Mouse (Mus musculus) neural tube, embryonic 11.5 days (tissue): ENCODE results near the gene Sgcd. TPM values are rescaled to one million over a fixed set of nuclear protein-coding genes. Genes with fewer than 3 reads are reported as not detected.

Experiments used
- ATAC-seq: fragments of 200-750 bp; cut with Nextera tagmentation; 2 replicates; pipeline ENCODE4 v1.8.0; 2017; ENCODE audit warnings: moderate number of reproducible peaks, mild to moderate bottlenecking, moderate TSS enrichment, moderate library complexity; ENCODE audit not compliant: insufficient read depth, low FRiP score, low TSS enrichment
- DNase-seq: peaks from one replicate; pipeline ENCODE4 v3.0.0-alpha.2; 2015; ENCODE audit warnings: low spot score
- H3K27ac ChIP-seq: fragments of 300-500 bp; sonication (generic); 2 replicates; pipeline ENCODE4 v1.5.1; 2014; ENCODE audit warnings: low read depth, mild to moderate bottlenecking, low read length
- H3K27me3 ChIP-seq: fragments of 300-500 bp; sonication (generic); 2 replicates; pipeline ENCODE4 v1.6.1; 2014; ENCODE audit warnings: mild to moderate bottlenecking, low read length, mixed read lengths; ENCODE audit not compliant: control insufficient read depth, insufficient read depth
- H3K36me3 ChIP-seq: fragments of 300-500 bp; sonication (generic); 2 replicates; pipeline ENCODE4 v1.6.1; 2014; ENCODE audit warnings: mild to moderate bottlenecking, low read length, moderate library complexity, mixed read lengths; ENCODE audit not compliant: control insufficient read depth, insufficient read depth
- H3K4me1 ChIP-seq: fragments of 300-500 bp; sonication (generic); 2 replicates; pipeline ENCODE4 v1.6.1; 2014; ENCODE audit warnings: low read length, mixed read lengths; ENCODE audit not compliant: control insufficient read depth, insufficient read depth
- H3K4me2 ChIP-seq: fragments of 300-500 bp; sonication (generic); 2 replicates; pipeline ENCODE4 v1.6.1; 2014; ENCODE audit warnings: low read depth, mild to moderate bottlenecking, moderate library complexity
- H3K4me3 ChIP-seq: fragments of 300-500 bp; sonication (generic); 2 replicates; pipeline ENCODE4 v1.5.1; 2014; ENCODE audit warnings: low read depth, low read length
- H3K9ac ChIP-seq: fragments of 300-500 bp; sonication (generic); 2 replicates; pipeline ENCODE4 v1.6.1; 2014; ENCODE audit warnings: mild to moderate bottlenecking, low read length
- H3K9me3 ChIP-seq: fragments of 300-500 bp; sonication (generic); 2 replicates; pipeline ENCODE4 v1.6.1; 2016; ENCODE audit warnings: low read length; ENCODE audit not compliant: control insufficient read depth
- WGBS: fragments of 180-500 bp; shearing (Covaris S2); extraction: QIAGEN DNeasy Blood & Tissue Kit; methylation state at CpG from one replicate; pipeline ENCODE4 v1.1.7; 2014; 5-methylcytosine and 5-hydroxymethylcytosine counted together
- polyA plus RNA-seq: library from polyadenylated mRNA; unstranded; fragments of >200 nt; fragmentation: Nextera tagmentation; extraction: Ambion mirVana; gene quantifications from 2 replicates; pipeline ENCODE4 v1.2.1, GENCODE M21; 2014

Gene Sgcd
- polyA plus RNA-seq, 1 experiment from 2014 or later: 1.5 TPM

GRCm38 (mm10) chr11:46868594-46868993, 1120.2 kb downstream of the Sgcd start:
- 86% methylated on average over 7 of the region's 7 CpGs for WGBS
- Histone ChIP-seq H3K4me2 (no peak overlapping the region), H3K27me3 (no peaks in the 10 kb centered on the region), H3K27ac (no peak overlapping the region), H3K9me3 (no peaks in the 10 kb centered on the region), H3K4me1 (no peaks in the 10 kb centered on the region), H3K36me3 (no peaks in the 10 kb centered on the region), H3K4me3 (no peak overlapping the region), H3K9ac (no peak overlapping the region)
- ATAC-seq (no peak), DNase-seq (no peak)

- no peaks in the 10 kb centered on the region for H3K9me3 ChIP-seq
- no peak overlapping the region for H3K4me2 ChIP-seq
- no peak overlapping the region for H3K4me3 ChIP-seq
- H3K4me1 ChIP-seq: no peaks in the 10 kb centered on the region
- 68% methylated on average over 1 of the region's 1 CpGs for WGBS
- no peak; the same call in 1 of the 2 replicates for ATAC-seq
- no peak overlapping the region for H3K27ac ChIP-seq
- H3K9ac ChIP-seq: no peak overlapping the region
- DNase-seq: peak; percentile 52
- no peaks in the 10 kb centered on the region for H3K27me3 ChIP-seq
- H3K36me3 ChIP-seq: no peaks in the 10 kb centered on the region
These were observed 1124.0 kb downstream of the Sgcd start for GRCm38 (mm10) chr11:46864809-46865208.

DNA sequence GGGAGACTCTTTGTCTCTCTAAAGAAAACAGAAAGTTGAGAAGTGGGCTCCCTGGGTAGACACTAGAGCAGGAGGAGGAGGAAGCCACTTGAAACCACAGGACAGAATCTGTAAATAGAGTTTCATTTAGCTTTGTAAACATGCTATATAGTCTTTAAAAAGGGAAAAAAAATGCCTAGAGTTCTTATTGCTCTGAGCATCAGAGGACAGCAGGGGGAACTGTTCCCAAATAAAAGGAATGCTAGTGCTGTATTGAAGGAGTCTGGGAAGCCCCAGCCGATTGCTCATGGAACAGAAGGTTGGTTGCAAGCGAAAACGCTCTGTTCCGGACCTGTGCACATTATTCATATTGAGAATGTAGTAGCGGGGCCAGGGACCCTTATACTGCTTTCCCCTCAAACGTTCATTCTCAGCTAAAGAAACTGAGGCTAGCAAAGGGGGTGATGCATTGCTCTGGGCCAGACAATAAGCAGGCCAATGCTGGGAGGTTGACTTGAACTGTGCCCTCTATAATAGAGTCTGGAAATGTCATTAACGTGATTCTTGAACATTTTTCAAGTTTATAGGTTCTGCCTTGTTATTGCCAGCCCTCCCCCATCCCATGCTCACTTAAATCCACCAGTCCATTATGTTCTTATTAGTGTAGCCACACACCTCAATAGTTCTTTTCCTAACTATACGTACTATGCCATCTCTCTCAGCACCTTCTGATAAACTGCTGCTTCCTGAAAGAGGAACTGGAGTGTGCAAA, 1140.4 kb downstream of the Sgcd start:
- DNase-seq (peak; percentile 39), ATAC-seq (no peak)
- Histone ChIP-seq H3K4me2 (no peak overlapping the region), H3K4me1 (no peaks in the 10 kb centered on the region), H3K36me3 (no peaks in the 10 kb centered on the region), H3K27me3 (no peaks in the 10 kb centered on the region), H3K27ac (no peak overlapping the region), H3K9ac (no peak overlapping the region), H3K4me3 (no peak overlapping the region), H3K9me3 (no peaks in the 10 kb centered on the region)
- WGBS: 27% methylated on average over 8 of the region's 8 CpGs

GRCm38 (mm10) chr11:46847827-46848220, 1140.9 kb downstream of the Sgcd start:
- Histone ChIP-seq H3K4me3 (no peak overlapping the region), H3K4me1 (no peaks in the 10 kb centered on the region), H3K36me3 (no peaks in the 10 kb centered on the region), H3K27ac (no peak overlapping the region), H3K27me3 (no peaks in the 10 kb centered on the region), H3K4me2 (no peak overlapping the region), H3K9ac (no peak overlapping the region), H3K9me3 (no peaks in the 10 kb centered on the region)
- WGBS: 40% methylated on average over 3 of the region's 3 CpGs
- ATAC-seq: no peak
- DNase-seq: no peak

DNA sequence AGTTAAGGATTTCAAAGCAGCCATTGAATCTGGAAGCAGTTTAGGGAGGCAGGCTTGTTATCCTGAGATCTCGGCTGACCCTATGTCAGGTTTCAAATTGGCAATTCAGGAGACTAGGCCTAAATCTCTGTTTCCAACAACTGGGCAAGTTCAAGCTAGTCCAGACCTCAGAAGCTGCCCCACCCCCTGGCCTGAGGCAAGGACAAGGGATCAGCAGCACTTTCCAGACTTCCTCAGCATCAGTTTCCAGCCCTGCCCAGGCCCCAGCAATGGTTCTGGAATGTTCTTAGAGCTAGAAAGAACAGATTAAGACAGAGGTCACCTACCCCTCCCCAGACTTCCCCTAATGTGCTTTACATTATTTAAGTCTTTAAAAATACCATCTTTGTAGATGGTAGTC, 1142.1 kb downstream of the Sgcd start:
- Histone ChIP-seq H3K9me3 (no peaks in the 10 kb centered on the region), H3K27me3 (no peaks in the 10 kb centered on the region), H3K4me2 (no peak overlapping the region), H3K4me3 (no peak overlapping the region), H3K4me1 (no peaks in the 10 kb centered on the region), H3K36me3 (no peaks in the 10 kb centered on the region), H3K9ac (no peak overlapping the region), H3K27ac (no peak overlapping the region; the same call in 1 of the 2 replicates)
- no peak for ATAC-seq
- WGBS: 50% methylated on average over 1 of the region's 1 CpGs
- DNase-seq: no peak
